Mouse (Mus musculus) midbrain, embryonic 13.5 days (tissue): ENCODE measurements around the gene Susd2. TPM values are rescaled to one million over a fixed set of nuclear protein-coding genes. Genes with fewer than 3 reads are reported as not detected.

ENCODE experiments used
- ATAC-seq: fragments of 200-750 bp; cut with Nextera tagmentation; 2 replicates; pipeline ENCODE4 v1.8.0; 2017; ENCODE audit warnings: mild to moderate bottlenecking, moderate TSS enrichment, moderate library complexity
- H3K27ac ChIP-seq: fragments of 300-500 bp; sonication (generic); 2 replicates; pipeline ENCODE4 v1.5.1; 2015; ENCODE audit warnings: inconsistent platforms, mild to moderate bottlenecking, moderate library complexity
- H3K27me3 ChIP-seq: fragments of 300-500 bp; sonication (generic); 2 replicates; pipeline ENCODE4 v1.6.1; 2015; ENCODE audit warnings: mild to moderate bottlenecking, inconsistent platforms
- H3K36me3 ChIP-seq: fragments of 300-500 bp; sonication (generic); 2 replicates; pipeline ENCODE4 v1.6.1; 2015; ENCODE audit warnings: mild to moderate bottlenecking, inconsistent platforms
- H3K4me1 ChIP-seq: fragments of 300-500 bp; sonication (generic); replicated peaks from 2 replicates; pipeline ENCODE4 v1.6.1; 2015; ENCODE audit warnings: inconsistent platforms
- H3K4me2 ChIP-seq: fragments of 300-500 bp; sonication (generic); replicated peaks from 2 replicates; pipeline ENCODE4 v1.6.1; 2015; ENCODE audit warnings: moderate library complexity, mild to moderate bottlenecking, inconsistent platforms
- H3K4me3 ChIP-seq: fragments of 300-500 bp; sonication (generic); replicated peaks from 2 replicates; pipeline ENCODE4 v1.5.1; 2015; ENCODE audit warnings: mild to moderate bottlenecking, inconsistent platforms
- H3K9ac ChIP-seq: fragments of 300-500 bp; sonication (generic); replicated peaks from 2 replicates; pipeline ENCODE4 v1.6.1; 2015; ENCODE audit warnings: mild to moderate bottlenecking, inconsistent platforms
- H3K9me3 ChIP-seq: fragments of 300-500 bp; sonication (generic); 2 replicates; pipeline ENCODE4 v1.6.1; 2016; ENCODE audit warnings: mild to moderate bottlenecking, inconsistent platforms
- WGBS: fragments of 180-500 bp; shearing (Covaris S2); methylation state at CpG from one replicate; pipeline ENCODE4 v1.1.7; 2015; 5-methylcytosine and 5-hydroxymethylcytosine counted together
- polyA plus RNA-seq: library from polyadenylated mRNA; unstranded; fragments of >200 nt; fragmentation: Nextera tagmentation; extraction: Ambion mirVana; gene quantifications from 2 replicates; pipeline ENCODE4 v1.2.1, GENCODE M21; 2015

Susd2 gene
- polyA plus RNA-seq, result 2.0 and 2.3 TPM in 2 replicates

- peak; percentile 78 for ATAC-seq
- no peaks in the 10 kb centered on the region for H3K9me3 ChIP-seq
- peak within 1 kb of the TSS; percentile 33 for H3K4me2 ChIP-seq
- 0 out of 2 replicates have a peak within 1 kb of the TSS, but pooled peaks have one; percentile 39 for H3K9ac ChIP-seq
- peaks cover 39% of the 10 kb centered on the region for H3K36me3 ChIP-seq
- no peak within 1 kb of the TSS for H3K4me3 ChIP-seq
- peaks cover 19% of the 10 kb centered on the region for H3K4me1 ChIP-seq
- H3K27ac ChIP-seq, result peak within 1 kb of the TSS; percentile 47; the same call in 1 of the 2 replicates
- WGBS, result 2% methylated on average over 10 of the region's 11 CpGs
- H3K27me3 ChIP-seq, result no peaks in the 10 kb centered on the region
These were observed at the start of gene Susd2 for GRCm38 (mm10) chr10:75643741-75644343. Gene Susd2, minus strand, starts transcription at chr10:75644008.

DNA sequence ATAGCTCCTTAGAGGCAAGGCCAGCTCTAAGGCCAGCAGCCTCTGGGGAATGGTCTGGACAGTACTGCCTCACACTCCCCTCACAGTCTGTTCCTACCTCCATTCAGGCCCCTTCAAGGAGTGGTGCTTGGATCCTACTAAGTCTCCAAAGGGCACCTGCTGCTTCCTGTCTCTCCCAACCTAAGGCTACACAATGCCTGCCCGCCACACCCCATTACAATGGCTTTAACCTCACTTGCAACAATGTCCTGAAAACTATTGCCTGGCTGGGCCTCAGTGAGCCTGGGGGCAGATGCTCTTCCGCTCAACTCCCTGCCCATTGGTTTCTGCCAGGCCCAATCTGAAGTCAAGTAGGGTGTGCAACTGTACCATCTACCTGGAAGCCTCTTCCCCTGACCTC lies 44.8 kb upstream of the Susd2 start:
- H3K4me2 ChIP-seq, result no peak overlapping the region
- H3K9ac ChIP-seq, result no peak overlapping the region
- ATAC-seq, result no peak
- H3K27me3 ChIP-seq, result no peaks in the 10 kb centered on the region
- H3K36me3 ChIP-seq, result peaks cover 69% of the 10 kb centered on the region
- H3K27ac ChIP-seq, result no peak overlapping the region
- peaks cover 17% of the 10 kb centered on the region for H3K4me1 ChIP-seq
- no peak overlapping the region for H3K4me3 ChIP-seq
- 92% methylated on average over 2 of the region's 2 CpGs for WGBS
- no peaks in the 10 kb centered on the region for H3K9me3 ChIP-seq

DNA sequence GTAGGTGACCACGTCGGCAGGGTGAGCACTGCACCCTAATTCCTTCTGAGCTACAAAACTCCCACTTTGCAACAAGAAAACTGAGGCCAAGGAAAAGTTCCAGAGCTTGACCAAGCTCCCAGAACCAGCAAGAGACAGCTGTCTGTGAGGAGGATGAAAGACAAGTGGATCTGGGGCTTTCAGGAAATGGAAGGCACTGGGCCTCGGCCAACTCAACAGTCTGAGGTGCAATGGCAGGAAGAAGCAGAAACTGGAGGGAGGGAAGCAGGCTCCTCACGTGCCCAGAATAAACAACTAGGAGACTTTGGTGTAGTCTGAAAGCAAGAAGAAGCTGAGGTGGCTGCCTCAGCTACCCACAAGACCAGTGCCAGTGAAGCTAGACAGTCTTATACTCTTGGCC lies 42.9 kb upstream of the Susd2 start:
- Histone ChIP-seq H3K4me2 (no peak overlapping the region), H3K4me3 (no peak overlapping the region), H3K27ac (no peak overlapping the region), H3K9ac (no peak overlapping the region), H3K4me1 (peaks cover 21% of the 10 kb centered on the region), H3K27me3 (no peaks in the 10 kb centered on the region), H3K9me3 (no peaks in the 10 kb centered on the region), H3K36me3 (peaks cover 60% of the 10 kb centered on the region)
- WGBS, result 86% methylated on average over 4 of the region's 4 CpGs
- no peak for ATAC-seq

DNA sequence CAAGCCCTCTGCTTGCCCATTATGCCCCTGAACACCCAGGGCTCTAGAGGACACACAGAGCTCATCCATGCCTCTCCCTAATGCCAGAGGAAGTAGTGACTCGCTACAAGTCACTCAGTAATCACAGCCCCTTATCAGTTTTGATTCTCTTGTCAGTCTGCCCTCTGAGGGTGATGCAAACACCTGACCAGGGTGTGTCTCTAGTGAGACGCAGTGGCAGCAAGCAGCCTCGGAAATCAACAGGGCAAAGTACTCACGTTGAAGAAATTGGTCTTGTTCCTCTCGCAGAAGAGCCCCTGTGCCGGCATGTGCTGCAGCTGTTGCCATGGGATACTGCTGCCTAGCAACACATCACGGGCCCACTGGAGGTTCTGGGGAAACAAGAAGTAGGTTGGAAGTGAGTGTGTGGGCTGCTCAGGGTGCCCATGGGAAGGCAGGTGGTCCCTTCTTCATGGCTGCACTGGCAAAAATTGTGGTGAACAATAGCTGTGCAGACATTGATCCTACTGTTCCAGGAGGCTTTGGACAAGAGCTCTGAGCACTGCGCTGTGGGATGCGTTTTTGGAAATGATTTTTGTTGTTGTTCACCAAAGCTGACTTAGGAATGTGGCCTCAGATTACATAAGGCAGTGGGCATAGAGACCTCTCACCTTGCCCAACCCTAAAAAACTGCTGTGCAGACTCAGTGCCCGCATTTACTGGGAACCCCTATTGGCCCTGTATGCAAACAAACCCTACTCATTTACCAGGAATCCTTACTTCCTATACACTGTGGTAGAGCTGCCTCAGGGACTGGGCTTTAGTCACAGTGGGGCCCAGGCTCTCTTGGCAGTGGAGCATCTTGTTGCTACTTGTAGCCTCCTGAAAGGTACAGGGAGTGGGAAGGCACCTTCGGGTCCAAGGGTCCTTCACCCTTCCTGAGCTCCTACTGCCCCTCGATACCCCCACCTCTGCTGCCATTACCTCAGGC lies 40.5 kb upstream of the Susd2 start:
- peaks cover 60% of the 10 kb centered on the region for H3K36me3 ChIP-seq
- H3K4me1 ChIP-seq, result peaks cover 21% of the 10 kb centered on the region
- H3K9ac ChIP-seq, result peak overlapping the region; percentile 37
- H3K9me3 ChIP-seq, result no peaks in the 10 kb centered on the region
- peak; percentile 96 for ATAC-seq
- H3K4me3 ChIP-seq, result no peak overlapping the region
- no peaks in the 10 kb centered on the region for H3K27me3 ChIP-seq
- peak overlapping the region; percentile 25 for H3K4me2 ChIP-seq
- 41% methylated on average over 12 of the region's 12 CpGs for WGBS
- H3K27ac ChIP-seq, result peak overlapping the region; percentile 65

GRCm38 (mm10) chr10:75680574-75681001 lies 36.8 kb upstream of the Susd2 start:
- H3K27me3 ChIP-seq, result no peaks in the 10 kb centered on the region
- no peak overlapping the region for H3K4me3 ChIP-seq
- peaks cover 49% of the 10 kb centered on the region for H3K36me3 ChIP-seq
- no peak for ATAC-seq
- H3K4me1 ChIP-seq, result peaks cover 21% of the 10 kb centered on the region
- no peak overlapping the region for H3K9ac ChIP-seq
- WGBS, result 87% methylated on average over 10 of the region's 10 CpGs
- H3K27ac ChIP-seq, result no peak overlapping the region
- no peak overlapping the region for H3K4me2 ChIP-seq
- H3K9me3 ChIP-seq, result no peaks in the 10 kb centered on the region

DNA sequence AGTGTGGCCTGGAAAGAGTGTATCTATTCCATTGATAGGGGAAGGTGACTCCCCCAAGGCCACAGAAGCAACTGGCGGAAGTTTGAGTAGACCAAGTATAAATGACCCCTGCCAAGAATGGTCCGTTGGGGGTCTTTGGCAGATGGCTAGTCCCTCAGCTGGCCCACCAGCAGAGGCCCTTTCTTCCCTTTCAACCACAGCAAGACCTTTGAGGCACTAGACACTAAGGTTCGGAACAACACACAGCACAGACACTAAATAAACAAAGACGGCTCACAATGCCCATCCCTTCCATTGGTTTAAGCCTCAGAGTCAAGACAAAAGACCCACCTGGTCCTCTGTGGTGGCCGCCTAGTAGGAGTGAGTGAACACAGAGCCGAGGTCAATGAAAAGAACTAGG lies 35.4 kb upstream of the Susd2 start:
- WGBS, result 79% methylated on average over 6 of the region's 6 CpGs

GRCm38 (mm10) chr10:75677989-75678388 lies 34.2 kb upstream of the Susd2 start:
- H3K36me3 ChIP-seq, result peaks cover 56% of the 10 kb centered on the region
- no peak overlapping the region for H3K27ac ChIP-seq
- no peaks in the 10 kb centered on the region for H3K9me3 ChIP-seq
- ATAC-seq, result no peak
- no peak overlapping the region for H3K4me2 ChIP-seq
- H3K9ac ChIP-seq, result no peak overlapping the region
- H3K4me1 ChIP-seq, result no peaks in the 10 kb centered on the region
- WGBS, result 94% methylated on average over 5 of the region's 5 CpGs
- H3K4me3 ChIP-seq, result no peak overlapping the region
- H3K27me3 ChIP-seq, result no peaks in the 10 kb centered on the region

More for the DNA sequence above, 35.4 kb upstream of the Susd2 start:
- Histone ChIP-seq H3K4me3 (no peak overlapping the region), H3K4me1 (peaks cover 10% of the 10 kb centered on the region), H3K9ac (no peak overlapping the region), H3K36me3 (peaks cover 61% of the 10 kb centered on the region), H3K4me2 (no peak overlapping the region), H3K9me3 (no peaks in the 10 kb centered on the region), H3K27ac (no peak overlapping the region), H3K27me3 (no peaks in the 10 kb centered on the region)
- ATAC-seq, result no peak

DNA sequence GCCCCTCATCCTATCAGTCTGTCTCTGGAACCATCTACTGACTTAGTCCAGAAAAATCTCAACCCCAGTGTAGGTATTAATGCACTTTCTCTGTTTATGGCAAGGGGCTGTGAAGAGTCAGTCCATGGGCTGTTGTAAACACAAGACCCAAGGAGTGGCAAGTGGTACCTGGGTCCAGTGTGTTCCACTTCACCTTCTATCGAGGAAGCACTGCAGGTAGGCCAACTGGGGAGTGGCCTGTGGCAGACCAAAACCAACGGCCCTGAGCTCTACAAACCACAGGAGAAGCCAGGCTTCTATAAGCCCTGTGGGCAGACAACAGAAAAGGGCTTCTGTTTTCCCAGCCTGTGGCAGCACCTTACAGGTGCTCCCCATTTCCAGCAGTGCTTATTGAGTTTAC lies 33.8 kb upstream of the Susd2 start:
- H3K27ac ChIP-seq, result no peak overlapping the region
- no peak overlapping the region for H3K9ac ChIP-seq
- 89% methylated on average over 2 of the region's 2 CpGs for WGBS
- no peak overlapping the region for H3K4me2 ChIP-seq
- no peaks in the 10 kb centered on the region for H3K27me3 ChIP-seq
- peaks cover 56% of the 10 kb centered on the region for H3K36me3 ChIP-seq
- no peaks in the 10 kb centered on the region for H3K4me1 ChIP-seq
- no peaks in the 10 kb centered on the region for H3K9me3 ChIP-seq
- no peak overlapping the region for H3K4me3 ChIP-seq
- no peak for ATAC-seq

GRCm38 (mm10) chr10:75676819-75677565 lies 33.2 kb upstream of the Susd2 start:
- no peak overlapping the region for H3K27ac ChIP-seq
- WGBS, result 87% methylated on average over 7 of the region's 7 CpGs
- no peaks in the 10 kb centered on the region for H3K27me3 ChIP-seq
- H3K9me3 ChIP-seq, result no peaks in the 10 kb centered on the region
- ATAC-seq, result no peak
- H3K4me2 ChIP-seq, result no peak overlapping the region
- no peaks in the 10 kb centered on the region for H3K4me1 ChIP-seq
- no peak overlapping the region for H3K4me3 ChIP-seq
- H3K9ac ChIP-seq, result no peak overlapping the region
- H3K36me3 ChIP-seq, result peaks cover 61% of the 10 kb centered on the region

DNA sequence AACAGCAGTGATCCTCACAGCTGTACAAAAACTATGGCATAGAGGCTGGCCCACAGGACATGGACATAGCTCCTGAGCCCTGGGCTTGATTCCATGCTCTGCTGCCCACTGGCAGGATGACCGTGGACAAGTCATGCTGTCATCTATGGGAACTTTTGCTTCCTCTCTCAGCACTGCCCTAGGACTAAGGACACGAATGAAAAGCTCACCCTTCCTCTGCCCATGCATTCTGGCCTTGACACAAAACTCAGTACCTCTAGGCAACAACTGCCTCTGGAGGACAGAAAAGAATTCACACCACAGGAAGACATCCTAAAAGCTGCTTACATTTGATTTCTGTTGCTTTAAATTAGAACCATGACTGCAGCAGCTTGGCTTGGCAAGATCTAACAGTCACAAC lies 32.5 kb upstream of the Susd2 start:
- no peak overlapping the region for H3K27ac ChIP-seq
- H3K36me3 ChIP-seq, result peaks cover 62% of the 10 kb centered on the region
- H3K4me3 ChIP-seq, result no peak overlapping the region
- no peaks in the 10 kb centered on the region for H3K27me3 ChIP-seq
- H3K9me3 ChIP-seq, result no peaks in the 10 kb centered on the region
- H3K9ac ChIP-seq, result no peak overlapping the region
- 78% methylated on average over 2 of the region's 2 CpGs for WGBS
- no peak overlapping the region for H3K4me2 ChIP-seq
- ATAC-seq, result no peak
- no peaks in the 10 kb centered on the region for H3K4me1 ChIP-seq

- Histone ChIP-seq H3K9ac (no peak overlapping the region), H3K9me3 (no peaks in the 10 kb centered on the region), H3K4me2 (no peak overlapping the region), H3K4me1 (no peaks in the 10 kb centered on the region), H3K4me3 (no peak overlapping the region), H3K27ac (no peak overlapping the region), H3K36me3 (peaks cover 62% of the 10 kb centered on the region), H3K27me3 (no peaks in the 10 kb centered on the region; the same call in 1 of the 2 replicates)
- no peak for ATAC-seq
- WGBS, result 82% methylated on average over 8 of the region's 8 CpGs
These were observed 31.8 kb upstream of the Susd2 start for GRCm38 (mm10) chr10:75675594-75675993.

DNA sequence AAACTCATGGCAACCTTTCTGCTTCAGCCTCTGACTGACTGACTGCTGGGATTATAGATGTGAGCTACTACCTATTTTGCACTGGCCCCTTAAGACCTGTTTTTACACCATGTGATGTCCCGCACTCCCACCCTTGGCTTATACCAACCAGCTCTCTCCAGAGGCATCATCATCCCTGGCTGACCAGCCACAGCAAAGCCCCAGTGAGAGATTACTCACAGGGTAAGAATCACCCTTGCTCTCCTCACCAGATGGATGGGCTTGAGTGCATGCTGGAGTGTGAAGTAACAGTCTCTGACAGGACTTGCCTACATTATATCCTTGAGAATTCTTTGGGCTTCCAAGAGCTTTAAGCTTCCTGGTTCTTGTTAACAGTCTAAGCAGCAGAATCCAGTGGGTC lies 26.1 kb upstream of the Susd2 start:
- Histone ChIP-seq H3K4me2 (no peak overlapping the region), H3K4me3 (no peak overlapping the region), H3K9me3 (no peaks in the 10 kb centered on the region), H3K9ac (no peak overlapping the region), H3K27me3 (peaks cover 29% of the 10 kb centered on the region), H3K36me3 (peaks cover 39% of the 10 kb centered on the region), H3K4me1 (peaks cover 25% of the 10 kb centered on the region), H3K27ac (no peak overlapping the region)
- 96% methylated on average over 1 of the region's 1 CpGs for WGBS
- no peak for ATAC-seq
